Mouse (Mus musculus): ENCODE data around the gene Ldhal6b. TPM values are rescaled to one million over a fixed set of nuclear protein-coding genes. Genes with fewer than 3 reads are reported as not detected.

The Ldhal6b gene
- polyA plus RNA-seq, 1 experiment from 2014 or later = not detected

DNA sequence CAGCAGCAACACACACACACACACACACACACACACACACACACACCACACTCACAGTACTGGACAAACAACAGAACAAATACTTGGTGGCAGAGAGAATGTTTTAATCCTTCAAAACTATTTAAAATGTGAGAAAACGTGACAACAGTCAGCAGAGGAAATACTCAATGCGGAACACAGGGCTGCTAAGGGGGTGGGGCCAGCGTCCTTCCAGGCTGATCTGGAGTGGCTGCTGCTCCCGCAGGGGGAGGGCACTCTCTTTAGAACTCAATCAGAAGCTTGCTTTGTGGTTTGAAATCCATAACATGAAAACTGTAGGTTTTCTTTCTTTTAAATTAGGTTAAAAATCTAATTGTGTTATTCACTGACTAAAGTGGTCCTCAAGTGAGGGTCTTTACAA, 3.3 kb upstream of the Ldhal6b start:
- Histone ChIP-seq H3K4me3 (ENCODE audit: low read depth, low read length) (no peak overlapping the region), H3K9me3 (ENCODE audit: control insufficient read depth) (no peaks in the 10 kb centered on the region), H3K27ac (ENCODE audit: low read depth, low read length) (no peak overlapping the region), H3K9ac (ENCODE audit: low read depth, low read length) (no peak overlapping the region), H3K36me3 (ENCODE audit: control insufficient read depth, insufficient read depth) (peaks cover 13% of the 10 kb centered on the region; the same call in 1 of the 2 replicates), H3K27me3 (replicated peaks; ENCODE audit: control insufficient read depth, insufficient read depth, low read length) (no peaks in the 10 kb centered on the region), H3K4me2 (replicated peaks; ENCODE audit: low read depth) (no peak overlapping the region), H3K4me1 (replicated peaks; ENCODE audit: control insufficient read depth, insufficient read depth, low read length) (no peaks in the 10 kb centered on the region)
- no peak for ATAC-seq
- no peak for TF ChIP-seq CTCF (IDR thresholded peaks at IDR 0.05; ENCODE audit: low read depth)
- 53% methylated on average over 4 of the region's 4 CpGs for WGBS

DNA sequence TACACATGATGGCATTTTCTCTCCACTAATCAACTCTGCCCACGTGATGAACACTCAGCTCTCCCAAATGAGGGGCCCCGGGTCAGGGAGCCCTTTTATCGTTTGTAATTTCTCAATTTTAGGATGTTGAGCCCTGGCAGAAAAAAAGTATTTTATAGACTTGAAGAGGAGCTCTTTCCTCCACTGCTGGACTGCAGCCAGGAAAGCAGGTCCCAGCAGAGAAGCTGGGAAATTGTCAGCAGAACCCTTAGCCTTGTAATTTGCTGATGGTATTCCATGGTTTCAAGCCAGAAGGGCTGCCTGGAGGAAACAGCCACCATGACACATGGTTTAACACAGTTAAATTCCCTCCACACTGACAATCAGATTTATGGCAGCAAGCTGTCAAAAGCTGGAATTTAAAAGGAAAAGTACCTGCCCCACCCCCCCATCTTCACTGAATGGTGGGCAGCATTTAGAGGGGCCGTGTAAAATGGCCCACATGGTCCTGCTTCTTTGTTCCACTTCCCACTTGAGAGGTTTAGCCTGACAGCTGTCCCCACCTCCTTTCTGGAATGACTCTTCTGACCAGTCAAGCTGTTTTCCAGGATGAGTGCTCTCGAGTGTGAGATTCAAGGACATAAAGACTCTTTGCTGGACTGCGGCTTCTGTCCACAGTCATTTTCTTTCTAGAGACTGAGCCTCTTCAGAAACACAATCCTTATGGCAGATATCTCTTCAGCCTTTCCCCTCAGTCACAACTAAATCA, 1.4 kb upstream of the Ldhal6b start:
- ATAC-seq = no peak
- Histone ChIP-seq H3K27ac (ENCODE audit: low read depth, low read length) (no peak overlapping the region), H3K9ac (ENCODE audit: low read depth, low read length) (no peak overlapping the region), H3K36me3 (ENCODE audit: control insufficient read depth, insufficient read depth) (peaks cover 13% of the 10 kb centered on the region; the same call in 1 of the 2 replicates), H3K4me1 (replicated peaks; ENCODE audit: control insufficient read depth, insufficient read depth, low read length) (no peaks in the 10 kb centered on the region), H3K27me3 (replicated peaks; ENCODE audit: control insufficient read depth, insufficient read depth, low read length) (no peaks in the 10 kb centered on the region), H3K4me3 (ENCODE audit: low read depth, low read length) (no peak overlapping the region), H3K9me3 (ENCODE audit: control insufficient read depth) (no peaks in the 10 kb centered on the region), H3K4me2 (replicated peaks; ENCODE audit: low read depth) (no peak overlapping the region)
- no peak for TF ChIP-seq CTCF (IDR thresholded peaks at IDR 0.05; ENCODE audit: low read depth)
- 68% methylated on average over 6 of the region's 6 CpGs for WGBS

DNA sequence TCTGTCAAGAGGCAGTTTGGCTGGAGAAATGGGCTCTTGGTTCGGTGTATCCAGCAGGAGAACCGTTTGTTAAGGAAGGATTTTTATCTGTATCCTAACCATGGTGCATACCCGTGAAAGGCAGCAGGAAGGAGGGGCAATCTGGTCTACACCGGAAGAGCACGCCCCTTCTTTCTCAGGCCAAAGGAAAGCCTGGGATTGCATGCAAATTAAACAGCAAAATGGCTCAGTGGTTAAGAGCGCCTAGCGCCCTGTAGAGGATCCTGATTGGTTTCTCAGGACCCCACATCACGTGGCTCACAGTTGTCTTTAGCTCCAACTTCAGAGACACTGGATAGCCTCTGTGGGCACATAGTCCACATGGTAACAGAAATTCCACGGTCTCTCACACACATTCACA, 489 bp upstream of the Ldhal6b start:
- Histone ChIP-seq H3K4me1 (replicated peaks; ENCODE audit: control insufficient read depth, insufficient read depth, low read length) (no peaks in the 10 kb centered on the region), H3K27ac (ENCODE audit: low read depth, low read length) (no peak overlapping the region), H3K4me2 (replicated peaks; ENCODE audit: low read depth) (no peak overlapping the region), H3K9ac (ENCODE audit: low read depth, low read length) (no peak overlapping the region), H3K9me3 (ENCODE audit: control insufficient read depth) (no peaks in the 10 kb centered on the region), H3K36me3 (ENCODE audit: control insufficient read depth, insufficient read depth) (peaks cover 13% of the 10 kb centered on the region; the same call in 1 of the 2 replicates), H3K27me3 (replicated peaks; ENCODE audit: control insufficient read depth, insufficient read depth, low read length) (no peaks in the 10 kb centered on the region), H3K4me3 (ENCODE audit: low read depth, low read length) (no peak overlapping the region)
- 86% methylated on average over 9 of the region's 9 CpGs for WGBS
- no peak for TF ChIP-seq CTCF (IDR thresholded peaks at IDR 0.05; ENCODE audit: low read depth)
- no peak for ATAC-seq

DNA sequence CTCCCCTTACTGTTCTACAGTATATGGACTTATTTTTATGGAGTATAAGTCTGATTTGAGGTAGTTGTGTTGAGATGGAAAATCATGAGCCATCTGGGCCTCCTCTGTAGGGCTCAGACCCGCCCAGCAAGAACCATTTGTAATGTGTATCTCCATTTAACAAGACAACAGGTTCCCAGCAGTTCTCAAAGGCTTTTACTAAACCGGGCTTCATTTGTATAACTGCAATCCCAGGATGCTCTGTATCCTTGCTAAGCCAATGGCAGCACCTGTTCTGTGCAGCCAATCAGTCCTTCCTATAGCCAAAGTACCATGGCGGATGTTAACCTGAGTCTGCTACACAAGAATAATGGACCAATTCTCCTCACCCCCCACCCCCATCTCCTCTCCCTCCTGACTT, 2.0 kb downstream of the Ldhal6b start:
- H3K9ac ChIP-seq (ENCODE audit: low read depth, low read length) = no peak overlapping the region
- WGBS = 94% methylated on average over 3 of the region's 3 CpGs
- H3K4me3 ChIP-seq (ENCODE audit: low read depth, low read length) = no peak overlapping the region
- no peak for TF ChIP-seq CTCF (IDR thresholded peaks at IDR 0.05; ENCODE audit: low read depth)
- H3K4me2 ChIP-seq (replicated peaks; ENCODE audit: low read depth) = no peak overlapping the region
- no peaks in the 10 kb centered on the region for H3K9me3 ChIP-seq (ENCODE audit: control insufficient read depth)
- H3K36me3 ChIP-seq (ENCODE audit: control insufficient read depth, insufficient read depth) = peaks cover 19% of the 10 kb centered on the region; the same call in 1 of the 2 replicates
- no peak for ATAC-seq
- no peak overlapping the region for H3K27ac ChIP-seq (ENCODE audit: low read depth, low read length)
- no peaks in the 10 kb centered on the region for H3K4me1 ChIP-seq (replicated peaks; ENCODE audit: control insufficient read depth, insufficient read depth, low read length)
- no peaks in the 10 kb centered on the region for H3K27me3 ChIP-seq (replicated peaks; ENCODE audit: control insufficient read depth, insufficient read depth, low read length)

DNA sequence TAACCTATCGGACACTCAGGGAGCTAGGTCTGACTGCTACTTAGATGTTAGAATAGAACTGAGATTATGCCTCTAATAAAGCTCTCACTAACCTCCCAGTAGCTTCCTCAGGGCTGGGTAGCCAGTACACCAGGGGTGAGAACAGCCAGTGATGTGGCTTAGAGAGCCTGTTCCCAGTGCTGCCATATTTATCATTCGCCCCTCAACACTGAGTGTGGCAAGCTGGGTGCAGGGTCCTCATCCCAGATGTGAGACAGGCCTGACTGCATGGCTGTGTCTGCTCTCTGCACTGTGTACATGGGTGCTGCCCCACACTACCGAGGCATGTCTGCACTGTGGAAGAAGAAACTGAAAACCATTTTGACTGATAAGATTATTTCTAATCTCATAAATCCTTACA, 4.5 kb downstream of the Ldhal6b start:
- Histone ChIP-seq H3K9me3 (ENCODE audit: control insufficient read depth) (no peaks in the 10 kb centered on the region), H3K27ac (ENCODE audit: low read depth, low read length) (no peak overlapping the region), H3K4me1 (replicated peaks; ENCODE audit: control insufficient read depth, insufficient read depth, low read length) (no peaks in the 10 kb centered on the region), H3K9ac (ENCODE audit: low read depth, low read length) (no peak overlapping the region), H3K36me3 (ENCODE audit: control insufficient read depth, insufficient read depth) (peaks cover 34% of the 10 kb centered on the region), H3K27me3 (replicated peaks; ENCODE audit: control insufficient read depth, insufficient read depth, low read length) (no peaks in the 10 kb centered on the region), H3K4me2 (replicated peaks; ENCODE audit: low read depth) (no peak overlapping the region), H3K4me3 (ENCODE audit: low read depth, low read length) (no peak overlapping the region)
- no peak for ATAC-seq
- no peak for TF ChIP-seq CTCF (IDR thresholded peaks at IDR 0.05; ENCODE audit: low read depth)
- WGBS = 84% methylated on average over 3 of the region's 3 CpGs

DNA sequence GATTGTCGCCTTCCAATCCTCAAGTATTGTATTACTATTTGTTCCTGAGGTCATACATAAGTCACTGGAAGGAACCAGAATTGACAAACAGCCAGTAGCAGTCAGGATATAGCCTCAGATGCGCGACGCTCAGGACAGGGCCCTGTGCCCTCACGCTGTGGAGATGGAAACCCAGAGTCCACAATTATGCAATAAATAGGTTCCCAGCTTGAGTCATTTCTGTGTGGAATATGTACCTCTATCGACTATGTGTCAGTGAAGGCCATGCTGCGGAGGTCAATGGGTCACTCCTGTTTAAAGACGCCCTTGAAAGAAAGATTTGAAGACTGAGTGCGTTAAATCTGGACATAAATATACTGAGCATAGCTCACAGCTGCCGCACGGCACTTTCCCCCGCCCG, 5.2 kb downstream of the Ldhal6b start:
- Histone ChIP-seq H3K4me3 (ENCODE audit: low read depth, low read length) (no peak overlapping the region), H3K36me3 (ENCODE audit: control insufficient read depth, insufficient read depth) (peaks cover 30% of the 10 kb centered on the region), H3K4me1 (replicated peaks; ENCODE audit: control insufficient read depth, insufficient read depth, low read length) (no peaks in the 10 kb centered on the region), H3K27ac (ENCODE audit: low read depth, low read length) (no peak overlapping the region), H3K9ac (ENCODE audit: low read depth, low read length) (no peak overlapping the region), H3K27me3 (replicated peaks; ENCODE audit: control insufficient read depth, insufficient read depth, low read length) (no peaks in the 10 kb centered on the region), H3K4me2 (replicated peaks; ENCODE audit: low read depth) (no peak overlapping the region), H3K9me3 (ENCODE audit: control insufficient read depth) (no peaks in the 10 kb centered on the region)
- WGBS = 80% methylated on average over 13 of the region's 13 CpGs
- no peak for ATAC-seq
- TF ChIP-seq CTCF (IDR thresholded peaks at IDR 0.05; ENCODE audit: low read depth) = no peak
